Mouse (Mus musculus): ENCODE measurements at regions not wholly inside any gene's neighbourhood (a gene's known extent, or its start where the extent isn't known, plus 50 kb on each side); places are given as distances from the start of the nearest gene placed in this dataset.

- DNase-seq (ENCODE audit: low read depth), result no peak
These were observed 160.5 kb downstream of the Pdha2 start for GRCm38 (mm10) chr3:141051685-141052084.

- no peak for DNase-seq (ENCODE audit: low read depth)
These were observed 197.9 kb downstream of the Pdha2 start for GRCm38 (mm10) chr3:141014262-141014547.

- DNase-seq (ENCODE audit: low read depth), result no peak
These were observed 198.5 kb downstream of the Pdha2 start for GRCm38 (mm10) chr3:141013521-141014261.

- no peak for DNase-seq (ENCODE audit: low read depth)
These were observed 199.2 kb downstream of the Pdha2 start for GRCm38 (mm10) chr3:141012976-141013375.

GRCm38 (mm10) chr3:141008792-141009191, 203.4 kb downstream of the Pdha2 start:
- no peak for DNase-seq (ENCODE audit: low read depth)

- DNase-seq (ENCODE audit: low read depth), result no peak
These were observed 206.3 kb downstream of the Pdha2 start for GRCm38 (mm10) chr3:141005885-141006284.

GRCm38 (mm10) chr3:141003561-141003960, 208.6 kb downstream of the Pdha2 start:
- no peak for DNase-seq (ENCODE audit: low read depth)

- no peak for DNase-seq (ENCODE audit: low read depth)
These were observed 223.9 kb downstream of the Pdha2 start for GRCm38 (mm10) chr3:140988247-140988646.

GRCm38 (mm10) chr3:140973519-140973918, 238.6 kb downstream of the Pdha2 start:
- DNase-seq (ENCODE audit: low read depth), result no peak

GRCm38 (mm10) chr3:140969892-140970880, 242.0 kb downstream of the Pdha2 start:
- no peak for DNase-seq (ENCODE audit: low read depth)

GRCm38 (mm10) chr3:140968556-140968955, 243.6 kb downstream of the Pdha2 start:
- no peak for DNase-seq (ENCODE audit: low read depth)

- no peak for DNase-seq (ENCODE audit: low read depth)
These were observed 254.5 kb downstream of the Pdha2 start for GRCm38 (mm10) chr3:140957666-140958065.

- DNase-seq (ENCODE audit: low read depth), result no peak
These were observed 259.9 kb downstream of the Pdha2 start for GRCm38 (mm10) chr3:140952111-140952800.

GRCm38 (mm10) chr3:140951024-140951423, 261.1 kb downstream of the Pdha2 start:
- no peak for DNase-seq (ENCODE audit: low read depth)

- DNase-seq (ENCODE audit: low read depth), result no peak
These were observed 262.1 kb downstream of the Pdha2 start for GRCm38 (mm10) chr3:140949880-140950662.

GRCm38 (mm10) chr3:140942450-140942849, 269.7 kb downstream of the Pdha2 start:
- DNase-seq (ENCODE audit: low read depth), result no peak

- DNase-seq (ENCODE audit: low read depth), result no peak
These were observed 270.3 kb downstream of the Pdha2 start for GRCm38 (mm10) chr3:140941898-140942297.

GRCm38 (mm10) chr3:140941316-140941715, 270.8 kb downstream of the Pdha2 start:
- DNase-seq (ENCODE audit: low read depth), result no peak

- DNase-seq (ENCODE audit: low read depth), result no peak
These were observed 279.0 kb downstream of the Pdha2 start for GRCm38 (mm10) chr3:140933156-140933555.

- no peak for DNase-seq (ENCODE audit: low read depth)
These were observed 285.5 kb downstream of the Pdha2 start for GRCm38 (mm10) chr3:140926689-140927088.

GRCm38 (mm10) chr3:140876201-140876895, 335.8 kb downstream of the Pdha2 start:
- DNase-seq (ENCODE audit: low read depth), result no peak

All from NIH3T3 (cell line).